ENCODE assay signal across 9 mouse cellular contexts in the genomic region with DNA sequence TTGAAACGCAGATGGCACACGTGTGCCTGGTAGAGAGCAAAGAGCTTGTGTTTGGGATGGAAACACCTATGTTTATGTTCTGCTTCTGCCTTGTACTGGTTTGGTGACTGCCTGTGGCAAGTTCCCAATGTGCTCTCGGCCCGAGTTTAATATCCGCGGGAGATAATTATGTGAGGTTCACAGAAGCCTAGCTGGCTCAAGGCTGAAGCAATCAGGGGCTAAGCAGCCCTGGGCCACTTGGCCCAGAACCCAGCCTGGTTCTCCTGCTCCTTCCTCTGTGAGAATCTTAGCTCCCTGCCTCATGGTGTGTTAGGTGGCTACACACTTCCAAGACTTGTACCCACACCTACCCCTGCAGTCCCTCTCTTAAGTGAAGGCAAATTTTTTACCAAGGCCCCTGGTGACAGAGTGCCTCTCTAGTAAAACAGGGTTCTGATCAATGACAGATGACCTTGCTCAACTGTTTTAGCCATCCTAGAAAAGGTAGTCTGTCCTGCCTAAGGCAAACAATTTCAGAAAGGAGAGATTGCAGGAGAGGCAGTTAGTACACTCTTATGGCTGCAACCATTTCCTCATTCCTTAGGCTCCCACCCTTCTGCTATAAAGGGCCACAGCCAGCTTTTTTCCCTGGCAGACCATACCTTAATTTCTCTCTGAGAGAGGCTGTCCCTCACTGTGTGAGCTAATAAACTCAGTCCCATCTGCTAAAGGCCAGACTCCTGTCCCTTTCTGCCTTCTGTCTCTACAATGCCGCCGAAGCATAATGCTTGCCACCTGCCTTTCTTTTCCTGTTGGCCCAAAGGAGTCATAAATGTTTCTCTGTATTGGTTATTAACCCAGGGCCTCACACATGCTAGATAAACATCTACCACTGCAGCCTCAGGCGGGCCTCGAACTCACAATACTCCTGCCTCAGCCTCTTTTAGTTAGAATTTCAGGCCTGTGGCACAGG.
DNase-seq lines count a peak whose midpoint lies in the region.
"Had no signal": no experiment of that assay in that cellular context is flagged by ENCODE, and none has a peak within 500 bp of the region (broad histone marks: within the 10 kb centered on the region; RNA-seq: fewer than 3 reads in every experiment).

No protein-coding gene starts in this region.

- intact Hi-C loops in left cerebral cortex, postnatal 4 days (cut with DNase I), result no loop called here

- peak; percentile 47 for DNase-seq in left cerebral cortex, postnatal 4 days
- DNase-seq in left cerebral cortex, adult 11 months (ENCODE audit: low spot score), result no peak
- peak; percentile 86 for DNase-seq in cerebellum, adult 11-12 months
- peak; percentile 61 to 76 for DNase-seq in cerebellum, postnatal 14 days
- DNase-seq in kidney, postnatal 36 days, result peak; percentile 23 to 39
- DNase-seq in thymus, postnatal 36 days, result no peak
- DNase-seq in adrenal gland, postnatal 14 days, result no peak
- DNase-seq: adrenal gland, postnatal 36 days; gastrocnemius, postnatal 25 days had no signal

Comparison
In these comparisons a context has a peak if more than half of its experiments do, and no peak if none do; other contexts are left out.
1. DNase-seq: peak in left cerebral cortex, postnatal 4 days (single experiment), cerebellum, adult 11-12 months (single experiment), cerebellum, postnatal 14 days (2 of 2) and kidney, postnatal 36 days (2 of 2); none in left cerebral cortex, adult 11 months (single experiment), thymus, postnatal 36 days (0 of 2) and adrenal gland, postnatal 14 days (single experiment).